Mouse (Mus musculus) embryonic fibroblast, embryonic 13.5 days (primary cell): ENCODE data around the gene Olfr729.

Source experiments
- CTCF ChIP-seq: IDR thresholded peaks from 2 replicates; pipeline ENCODE4 v1.5.1; 2011; ENCODE audit warnings: mild to moderate bottlenecking, control low read depth, low read length, moderate library complexity, borderline replicate concordance; ENCODE audit not compliant: insufficient read depth
- POLR2A ChIP-seq: IDR thresholded peaks from 2 replicates; pipeline ENCODE4 v1.6.1; 2011; ENCODE audit warnings: low read depth, mild to moderate bottlenecking, control low read depth, low read length, moderate library complexity

GRCm38 (mm10) chr14:50142580-50142979, 10.1 kb downstream of the Olfr729 start, which contains the start of gene Olfr728:
- no peak for TF ChIP-seq CTCF
- no peak for TF ChIP-seq POLR2A
